Mouse (Mus musculus) hindbrain, embryonic 12.5 days (tissue): ENCODE results near the gene Ankrd35. TPM values are rescaled to one million over a fixed set of nuclear protein-coding genes. Genes with fewer than 3 reads are reported as not detected.
"Not testable (repeated sequence)": the region's sequence is repeated elsewhere in the genome, so short reads cannot be mapped to it uniquely, and the experiment has no call there.

Source experiments
- ATAC-seq: fragments of 200-750 bp; cut with Nextera tagmentation; 2 replicates; pipeline ENCODE4 v1.8.0; 2017; ENCODE audit warnings: moderate TSS enrichment; ENCODE audit not compliant: low FRiP score
- H3K27ac ChIP-seq: fragments of 300-500 bp; sonication (generic); 2 replicates; pipeline ENCODE4 v1.5.1; 2016; ENCODE audit warnings: mild to moderate bottlenecking
- H3K27me3 ChIP-seq: fragments of 300-500 bp; sonication (generic); 2 replicates; pipeline ENCODE4 v1.6.1; 2016; ENCODE audit warnings: mild to moderate bottlenecking
- H3K36me3 ChIP-seq: fragments of 300-500 bp; sonication (generic); 2 replicates; pipeline ENCODE4 v1.6.1; 2016; ENCODE audit warnings: mild to moderate bottlenecking
- H3K4me1 ChIP-seq: fragments of 300-500 bp; sonication (generic); 2 replicates; pipeline ENCODE4 v1.6.1; 2016
- H3K4me2 ChIP-seq: fragments of 300-500 bp; sonication (generic); replicated peaks from 2 replicates; pipeline ENCODE4 v1.6.1; 2016; ENCODE audit warnings: mild to moderate bottlenecking
- H3K4me3 ChIP-seq: fragments of 300-500 bp; sonication (generic); 2 replicates; pipeline ENCODE4 v1.5.1; 2016; ENCODE audit warnings: mild to moderate bottlenecking
- H3K9ac ChIP-seq: fragments of 300-500 bp; sonication (generic); 2 replicates; pipeline ENCODE4 v1.6.1; 2016; ENCODE audit warnings: mild to moderate bottlenecking, moderate library complexity
- H3K9me3 ChIP-seq: fragments of 300-500 bp; sonication (generic); replicated peaks from 2 replicates; pipeline ENCODE4 v1.6.1; 2016; ENCODE audit warnings: mild to moderate bottlenecking
- WGBS: fragments of 180-500 bp; shearing (Covaris S2); methylation state at CpG from one replicate; pipeline ENCODE4 v1.1.7; 2016; 5-methylcytosine and 5-hydroxymethylcytosine counted together
- polyA plus RNA-seq: library from polyadenylated mRNA; unstranded; fragments of >200 nt; fragmentation: Nextera tagmentation; extraction: Ambion mirVana; gene quantifications from 2 replicates; pipeline ENCODE4 v1.2.1, GENCODE M21; 2016

The Ankrd35 gene
- polyA plus RNA-seq, 1 experiment from 2014 or later: 0.58 TPM

DNA sequence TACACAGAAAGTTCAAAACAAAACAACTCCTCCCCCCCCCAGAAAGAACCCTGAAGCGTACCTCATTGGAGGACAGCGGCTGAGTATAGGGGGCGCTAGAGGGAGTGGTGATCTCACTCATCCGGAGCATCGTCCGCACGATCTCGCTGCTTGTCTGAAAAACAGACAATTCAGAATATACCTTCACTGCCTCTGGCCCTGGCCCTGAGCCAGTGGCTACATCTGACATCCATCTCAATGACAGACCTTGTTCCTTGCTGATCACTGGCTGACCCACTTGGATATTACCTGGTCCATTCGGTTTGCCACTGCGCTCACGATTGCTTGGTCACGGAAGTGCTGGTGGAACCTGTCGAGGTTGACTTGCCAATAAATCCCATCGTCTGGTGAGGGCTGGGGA is 49.2 kb downstream of the Ankrd35 start:
- 31% methylated on average over 14 of the region's 14 CpGs for WGBS
- H3K9me3 ChIP-seq: no peaks in the 10 kb centered on the region
- no peaks in the 10 kb centered on the region; the same call in none of the 2 replicates for H3K4me1 ChIP-seq
- H3K4me2 ChIP-seq: no peak overlapping the region
- peaks cover 78% of the 10 kb centered on the region for H3K36me3 ChIP-seq
- no peak for ATAC-seq
- 0 out of 2 replicates have a peak overlapping the region, but pooled peaks have one; percentile 27 for H3K9ac ChIP-seq
- no peak overlapping the region for H3K4me3 ChIP-seq
- no peak overlapping the region for H3K27ac ChIP-seq
- H3K27me3 ChIP-seq: no peaks in the 10 kb centered on the region

DNA sequence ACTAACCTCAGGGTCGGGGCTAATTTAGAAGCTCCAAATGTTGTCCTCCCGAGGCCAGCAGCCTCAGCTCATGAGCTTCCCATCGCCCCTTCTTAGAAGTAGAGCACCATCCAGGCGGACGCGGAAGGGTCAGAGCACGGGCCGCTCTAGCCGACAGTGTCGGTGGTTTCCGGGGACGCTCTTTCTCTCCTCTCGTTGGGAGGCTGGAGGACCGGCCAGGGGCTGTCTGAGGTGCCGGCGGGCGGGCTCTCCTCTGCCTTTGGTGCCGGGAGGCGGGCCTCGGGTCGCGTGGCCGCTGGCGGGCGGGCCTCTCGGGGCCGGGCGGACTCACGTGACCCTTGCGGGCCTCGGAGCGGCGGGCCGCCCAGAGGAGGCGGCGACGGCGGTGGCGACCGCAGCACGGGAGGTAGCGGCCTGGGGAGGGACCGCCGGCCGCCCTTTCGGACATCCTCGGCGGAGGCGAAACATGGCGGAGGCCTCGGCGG is 57.5 kb downstream of the Ankrd35 start, which contains the start of the genes Polr3c and Rnf115:
Polr3c (minus strand) TSS at position 286 of the 485 bp plus-strand sequence.
Rnf115 (plus strand) TSS at position 322 of the 485 bp plus-strand sequence.
- H3K4me2 ChIP-seq: peak within 1 kb of the TSS; percentile 58
- H3K4me1 ChIP-seq: peaks cover 22% of the 10 kb centered on the region
- peak; percentile 99 for ATAC-seq
- no peaks in the 10 kb centered on the region for H3K9me3 ChIP-seq
- no peaks in the 10 kb centered on the region for H3K27me3 ChIP-seq
- H3K4me3 ChIP-seq: peak within 1 kb of the TSS; percentile 90
- H3K36me3 ChIP-seq: peaks cover 17% of the 10 kb centered on the region
- under 1% methylated on average over 37 of the region's 52 CpGs for WGBS
- H3K9ac ChIP-seq: peak within 1 kb of the TSS; percentile 88
- H3K27ac ChIP-seq: peak within 1 kb of the TSS; percentile 91

DNA sequence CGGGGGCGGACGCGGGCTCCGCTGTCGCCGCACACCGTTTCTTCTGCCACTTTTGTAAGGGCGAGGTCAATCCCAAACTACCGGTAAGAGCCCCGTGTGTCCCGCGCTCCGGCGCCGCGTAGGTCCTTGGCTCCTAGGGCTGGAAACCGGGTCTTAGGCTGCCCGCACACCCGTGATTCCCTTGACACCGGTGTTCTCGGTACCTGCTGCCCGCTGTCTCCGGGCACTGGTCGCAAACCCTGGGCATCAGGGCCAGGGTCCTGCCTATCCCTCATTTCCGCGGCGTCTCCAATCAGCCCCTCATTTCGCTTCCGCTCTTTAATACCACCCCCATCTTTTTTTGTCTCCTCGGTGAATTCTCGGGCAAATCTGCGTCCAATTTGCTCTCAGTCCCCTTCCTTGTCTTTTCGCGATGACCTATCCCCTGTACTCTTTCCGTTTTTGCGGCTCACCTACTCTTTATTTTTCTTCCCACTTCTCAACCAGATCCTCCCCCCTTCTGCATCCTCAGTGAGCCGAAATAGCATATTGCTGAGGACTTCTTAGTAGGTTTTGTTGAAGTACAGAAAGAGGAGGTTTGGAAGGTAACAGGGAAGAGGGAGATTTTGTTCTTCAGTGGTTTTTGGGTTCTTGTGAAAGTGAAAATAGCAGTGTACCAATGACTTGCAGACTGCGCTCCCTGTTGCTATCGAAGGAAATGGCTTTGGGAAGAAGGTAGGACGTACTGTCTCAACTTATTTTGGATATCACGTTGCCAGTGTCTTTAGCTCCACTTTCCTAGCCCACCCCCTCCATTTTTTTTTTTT is 58.1 kb downstream of the Ankrd35 start:
- no peaks in the 10 kb centered on the region for H3K9me3 ChIP-seq
- peak overlapping the region; percentile 90 for H3K4me3 ChIP-seq
- WGBS: under 1% methylated on average over 41 of the region's 42 CpGs
- H3K27ac ChIP-seq: peak overlapping the region; percentile 91
- H3K36me3 ChIP-seq: peaks cover 12% of the 10 kb centered on the region
- peak overlapping the region; percentile 88 for H3K9ac ChIP-seq
- H3K27me3 ChIP-seq: no peaks in the 10 kb centered on the region
- peaks cover 22% of the 10 kb centered on the region for H3K4me1 ChIP-seq
- peak; percentile 69 for ATAC-seq
- H3K4me2 ChIP-seq: peak overlapping the region; percentile 58

DNA sequence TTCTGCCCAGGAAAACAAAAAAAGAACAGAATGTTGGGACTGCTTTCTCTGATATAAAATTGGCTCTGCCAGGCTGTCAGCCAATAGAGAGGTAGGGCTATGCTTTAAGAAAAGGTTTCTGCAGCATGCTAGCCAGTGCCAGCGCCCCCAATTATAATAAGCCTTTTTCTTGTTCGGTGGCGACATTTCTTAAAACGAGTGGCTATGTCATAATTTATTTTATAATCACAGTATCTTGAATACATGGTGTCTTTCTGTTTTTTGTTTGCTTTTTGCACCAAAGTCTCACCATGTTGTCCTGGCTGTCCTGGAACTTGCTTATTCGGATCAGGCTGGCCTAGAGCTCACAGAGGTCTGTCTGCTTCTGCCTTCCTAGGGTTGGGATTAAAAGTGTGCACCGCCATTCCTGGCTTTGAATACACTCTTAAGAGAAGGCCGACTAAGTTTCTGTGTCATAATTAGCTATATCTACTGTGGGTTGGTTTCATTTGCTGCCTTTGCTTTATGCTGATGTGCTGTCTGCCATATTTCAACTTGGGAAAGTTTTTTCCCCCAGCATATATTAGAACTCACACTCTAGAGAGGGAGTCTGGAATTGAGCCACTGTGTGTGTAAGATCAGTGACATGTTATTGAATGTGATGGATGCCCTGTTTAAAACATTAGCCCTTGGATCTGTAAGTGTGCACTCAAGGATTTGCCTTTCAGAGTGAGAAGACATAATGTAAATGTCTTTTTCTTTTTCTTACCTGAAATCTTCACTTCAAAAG is 58.9 kb downstream of the Ankrd35 start:
- H3K4me3 ChIP-seq: peak overlapping the region; percentile 90
- no peak overlapping the region for H3K27ac ChIP-seq
- 50% methylated on average over 7 of the region's 7 CpGs for WGBS
- peak overlapping the region; percentile 88 for H3K9ac ChIP-seq
- no peak for ATAC-seq
- H3K36me3 ChIP-seq: peaks cover 4% of the 10 kb centered on the region
- peak overlapping the region; percentile 58 for H3K4me2 ChIP-seq
- peaks cover 22% of the 10 kb centered on the region for H3K4me1 ChIP-seq
- H3K27me3 ChIP-seq: no peaks in the 10 kb centered on the region
- no peaks in the 10 kb centered on the region for H3K9me3 ChIP-seq

DNA sequence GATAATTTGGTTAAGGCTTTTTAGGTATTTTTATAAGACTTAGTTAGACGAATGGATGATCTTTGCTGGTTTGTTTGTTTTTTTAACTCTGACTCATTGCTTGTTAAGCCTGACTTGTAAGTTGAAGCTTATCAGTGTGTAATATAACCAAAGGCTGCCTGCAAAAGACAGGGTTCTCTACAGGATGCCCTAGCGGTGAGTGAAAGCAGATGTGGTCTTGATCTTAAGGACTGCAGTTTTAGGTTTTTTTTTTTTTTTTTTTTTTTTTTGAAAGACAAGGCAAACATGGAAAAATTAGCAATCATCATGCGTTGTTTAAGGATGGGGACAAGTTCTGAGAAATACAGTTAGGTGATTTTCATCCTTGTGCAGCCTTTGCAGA is 59.5 kb downstream of the Ankrd35 start:
- Histone ChIP-seq H3K4me1 (peaks cover 22% of the 10 kb centered on the region), H3K9me3 (no peaks in the 10 kb centered on the region), H3K27ac (no peak overlapping the region), H3K4me3 (no peak overlapping the region), H3K9ac (no peak overlapping the region), H3K4me2 (no peak overlapping the region), H3K36me3 (no peaks in the 10 kb centered on the region), H3K27me3 (no peaks in the 10 kb centered on the region)
- 64% methylated on average over 3 of the region's 3 CpGs for WGBS
- ATAC-seq: no peak

DNA sequence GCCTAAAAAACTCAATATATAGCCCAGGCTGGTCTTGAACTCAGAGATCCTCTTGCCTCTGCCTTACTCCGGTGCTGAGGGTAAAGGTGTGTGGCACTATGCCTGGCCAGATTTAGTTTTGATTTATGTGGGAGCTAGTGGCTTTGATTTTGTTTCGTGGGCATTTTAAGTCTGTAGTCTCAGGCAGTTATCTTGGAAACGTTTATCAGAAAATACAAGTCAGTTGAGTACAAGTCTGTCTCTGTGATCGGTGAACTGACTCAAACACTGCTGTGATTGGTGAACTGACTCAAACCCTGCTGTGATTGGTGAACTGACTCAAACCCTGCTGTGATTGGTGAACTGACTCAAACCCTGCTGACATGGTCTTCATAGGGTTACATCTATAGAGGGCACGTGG is 60.9 kb downstream of the Ankrd35 start:
- no peak for ATAC-seq
- WGBS: 68% methylated on average over 5 of the region's 5 CpGs

DNA sequence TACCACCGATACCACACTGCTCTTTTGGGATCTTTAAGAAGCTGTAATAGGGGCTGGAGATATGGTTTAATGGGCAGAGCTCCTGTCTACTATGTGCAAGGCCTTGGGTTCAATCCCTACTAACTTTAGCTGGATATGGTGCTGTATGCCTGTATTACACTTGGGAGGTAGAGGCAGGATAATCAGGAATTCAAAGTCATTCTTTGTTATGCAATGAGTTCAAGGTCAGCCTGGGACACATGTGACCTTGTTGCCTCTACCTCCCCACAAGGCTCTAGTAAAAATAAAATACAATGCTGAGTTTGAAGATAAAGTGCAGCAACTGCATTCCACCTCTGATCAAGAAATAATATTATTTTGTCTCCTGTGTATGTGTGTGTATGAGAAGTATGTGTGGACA is 64.1 kb downstream of the Ankrd35 start:
- H3K36me3 ChIP-seq: no peaks in the 10 kb centered on the region
- no peak overlapping the region for H3K9ac ChIP-seq
- 94% methylated on average over 1 of the region's 1 CpGs for WGBS
- H3K4me3 ChIP-seq: no peak overlapping the region
- peaks cover 9% of the 10 kb centered on the region for H3K4me1 ChIP-seq
- ATAC-seq: no peak
- no peaks in the 10 kb centered on the region for H3K9me3 ChIP-seq
- no peaks in the 10 kb centered on the region for H3K27me3 ChIP-seq
- H3K4me2 ChIP-seq: no peak overlapping the region
- H3K27ac ChIP-seq: no peak overlapping the region

More for the DNA sequence above, 60.9 kb downstream of the Ankrd35 start:
- H3K9me3 ChIP-seq: no peaks in the 10 kb centered on the region
- no peak overlapping the region for H3K4me3 ChIP-seq
- no peaks in the 10 kb centered on the region for H3K36me3 ChIP-seq
- no peak overlapping the region for H3K27ac ChIP-seq
- no peaks in the 10 kb centered on the region for H3K27me3 ChIP-seq
- peaks cover 22% of the 10 kb centered on the region for H3K4me1 ChIP-seq
- no peak overlapping the region for H3K9ac ChIP-seq
- H3K4me2 ChIP-seq: no peak overlapping the region

DNA sequence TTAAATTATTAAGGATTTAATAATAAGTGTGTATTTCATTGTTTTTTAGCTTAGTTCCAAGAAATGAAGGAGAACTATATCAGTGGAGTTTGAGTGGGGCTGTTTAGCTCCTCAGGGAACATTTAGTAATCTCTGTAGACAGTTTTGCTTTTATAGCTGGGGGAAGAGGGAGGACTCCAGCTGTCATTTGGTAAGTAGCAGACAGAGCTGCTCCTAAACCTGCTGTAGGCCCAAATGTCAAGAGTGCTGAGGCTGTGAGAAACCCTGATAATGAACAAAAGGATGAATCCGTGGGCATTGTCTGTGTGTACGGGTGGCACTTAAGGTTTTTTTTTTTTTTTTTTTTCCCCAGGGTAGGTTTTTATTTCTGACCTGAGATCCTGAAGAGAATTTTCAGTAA is 65.3 kb downstream of the Ankrd35 start:
- Histone ChIP-seq H3K4me2 (no peak overlapping the region), H3K9me3 (no peaks in the 10 kb centered on the region), H3K9ac (no peak overlapping the region), H3K27ac (no peak overlapping the region), H3K27me3 (no peaks in the 10 kb centered on the region), H3K4me3 (no peak overlapping the region), H3K4me1 (peaks cover 5% of the 10 kb centered on the region; the same call in 1 of the 2 replicates), H3K36me3 (no peaks in the 10 kb centered on the region)
- WGBS: 80% methylated on average over 2 of the region's 2 CpGs
- no peak for ATAC-seq

DNA sequence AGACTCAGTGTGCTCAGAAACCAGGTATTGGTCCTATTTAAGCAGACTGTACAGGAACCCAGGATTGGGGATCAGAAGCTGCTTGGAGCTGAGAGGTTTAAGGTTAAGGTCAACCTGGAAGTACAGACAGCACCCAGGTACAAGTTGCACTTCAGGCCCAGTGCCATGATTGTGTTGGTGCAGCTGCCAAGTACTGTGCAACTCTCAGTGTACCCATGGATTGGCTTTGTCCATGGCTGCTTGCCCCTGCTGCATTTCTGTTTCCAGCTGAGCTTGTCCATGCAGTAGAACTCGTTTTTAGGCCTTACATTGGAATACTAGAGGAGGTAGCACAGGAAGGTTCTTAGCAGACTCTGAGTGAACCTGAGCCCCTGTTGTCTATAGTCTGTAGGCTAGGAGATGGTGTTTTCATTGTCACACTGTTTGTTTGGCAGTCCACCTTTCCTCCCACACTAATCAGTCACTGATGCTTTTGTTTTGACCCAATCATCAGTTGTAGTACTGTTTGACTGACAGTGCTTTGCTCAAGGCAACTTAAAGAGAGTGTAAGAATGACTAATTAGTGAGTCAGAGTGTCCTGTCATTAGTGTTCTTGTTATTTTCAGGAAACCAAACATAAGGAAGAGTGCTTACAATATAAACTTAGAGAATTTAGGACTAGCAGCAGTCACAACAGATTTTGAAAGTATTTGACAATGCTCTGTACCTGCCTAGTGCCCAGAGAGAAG is 67.2 kb downstream of the Ankrd35 start:
- H3K4me1 ChIP-seq: no peaks in the 10 kb centered on the region
- H3K9ac ChIP-seq: no peak overlapping the region
- WGBS: 40% methylated on average over 1 of the region's 1 CpGs
- no peaks in the 10 kb centered on the region for H3K9me3 ChIP-seq
- no peaks in the 10 kb centered on the region for H3K36me3 ChIP-seq
- H3K27ac ChIP-seq: no peak overlapping the region
- no peaks in the 10 kb centered on the region for H3K27me3 ChIP-seq
- H3K4me3 ChIP-seq: no peak overlapping the region
- H3K4me2 ChIP-seq: no peak overlapping the region
- ATAC-seq: no peak

DNA sequence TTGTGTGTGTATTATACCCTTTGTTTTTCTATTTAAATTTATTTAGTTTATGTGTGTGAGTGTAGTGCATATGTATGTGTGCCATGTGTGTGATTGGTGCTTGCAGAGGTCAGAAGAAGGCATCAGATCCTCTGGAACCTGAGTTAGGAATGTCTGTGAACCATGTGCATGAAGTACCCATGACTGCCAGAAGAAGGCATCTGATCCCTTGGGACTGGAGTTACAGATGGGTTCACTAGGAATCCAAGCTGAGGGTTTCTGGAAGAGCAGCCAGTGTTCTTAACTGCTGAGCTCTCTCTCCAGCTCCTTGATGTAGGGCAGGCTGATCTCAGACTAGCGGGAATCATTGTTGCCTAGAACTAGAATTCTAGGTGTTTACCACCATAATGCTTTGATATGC is 68.1 kb downstream of the Ankrd35 start:
- Histone ChIP-seq H3K27ac (no peak overlapping the region), H3K36me3 (no peaks in the 10 kb centered on the region), H3K27me3 (no peaks in the 10 kb centered on the region), H3K4me1 (no peaks in the 10 kb centered on the region), H3K4me2 (no peak overlapping the region), H3K9ac (no peak overlapping the region), H3K4me3 (no peak overlapping the region), H3K9me3 (no peaks in the 10 kb centered on the region)
- no peak for ATAC-seq
- WGBS: 82% methylated on average over 1 of the region's 1 CpGs

DNA sequence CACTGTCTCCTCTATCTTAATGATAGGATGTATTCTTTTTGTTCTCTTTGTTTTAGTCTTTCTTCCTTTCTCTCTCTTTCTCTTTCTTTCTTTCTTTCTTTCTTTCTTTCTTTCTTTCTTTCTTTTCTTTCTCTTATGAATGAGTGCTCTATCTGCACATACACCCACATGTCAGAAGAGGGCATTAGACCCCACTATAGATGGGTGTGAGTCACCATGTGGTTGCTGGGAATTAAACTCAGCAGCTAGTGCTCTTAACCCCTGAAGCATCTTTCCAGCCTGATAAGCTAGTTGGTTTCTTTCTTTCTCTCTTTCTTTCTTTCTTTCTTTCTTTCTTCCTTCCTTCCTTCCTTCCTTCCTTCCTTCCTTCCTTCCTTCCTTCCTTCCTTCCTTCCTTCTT is 70.3 kb downstream of the Ankrd35 start:
- H3K4me1 ChIP-seq, H3K36me3 ChIP-seq, H3K27me3 ChIP-seq, H3K27ac ChIP-seq, H3K9ac ChIP-seq, H3K9me3 ChIP-seq, H3K4me3 ChIP-seq, H3K4me2 ChIP-seq, ATAC-seq: not testable (repeated sequence)
